Mouse (Mus musculus): ENCODE data around the gene Ikbke. TPM values are rescaled to one million over a fixed set of nuclear protein-coding genes. Genes with fewer than 3 reads are reported as not detected.

Ikbke gene
- polyA plus RNA-seq, 1 experiment from 2014 or later, result 1.3 TPM

GRCm38 (mm10) chr1:131246433-131247395, 32.7 kb downstream of the Ikbke start:
- WGBS, result 12% methylated on average over 7 of the region's 7 CpGs
- Histone ChIP-seq H3K4me2 (replicated peaks) (no peak overlapping the region), H3K27me3 (peaks cover 64% of the 10 kb centered on the region), H3K9me3 (no peaks in the 10 kb centered on the region), H3K27ac (replicated peaks) (no peak overlapping the region), H3K36me3 (no peaks in the 10 kb centered on the region), H3K4me3 (no peak overlapping the region), H3K9ac (replicated peaks) (no peak overlapping the region; the same call in 1 of the 2 replicates), H3K4me1 (peaks cover 15% of the 10 kb centered on the region)
- 0 out of 2 replicates have a peak, but pooled peaks have one; percentile 3 for ATAC-seq (ENCODE audit: low FRiP score, low read depth)

- no peak overlapping the region for H3K9ac ChIP-seq (replicated peaks)
- WGBS, result 10% methylated on average over 9 of the region's 9 CpGs
- peaks cover 70% of the 10 kb centered on the region for H3K27me3 ChIP-seq
- H3K36me3 ChIP-seq, result no peaks in the 10 kb centered on the region
- H3K4me3 ChIP-seq, result peak overlapping the region; percentile 63; the same call in 1 of the 2 replicates
- H3K9me3 ChIP-seq, result no peaks in the 10 kb centered on the region
- no peak overlapping the region for H3K27ac ChIP-seq (replicated peaks)
- peaks cover 15% of the 10 kb centered on the region for H3K4me1 ChIP-seq
- peak; percentile 51 for ATAC-seq (ENCODE audit: low FRiP score, low read depth)
- H3K4me2 ChIP-seq (replicated peaks), result peak overlapping the region; percentile 95
Observed at GRCm38 (mm10) chr1:131245926-131246325, 33.5 kb downstream of the Ikbke start.

- WGBS, result 1% methylated on average over 53 of the region's 60 CpGs
- H3K9me3 ChIP-seq, result no peaks in the 10 kb centered on the region
- peak; percentile 69 for ATAC-seq (ENCODE audit: low FRiP score, low read depth)
- peaks cover 73% of the 10 kb centered on the region for H3K27me3 ChIP-seq
- H3K36me3 ChIP-seq, result no peaks in the 10 kb centered on the region
- peak within 1 kb of the TSS; percentile 69 for H3K9ac ChIP-seq (replicated peaks)
- peaks cover 17% of the 10 kb centered on the region for H3K4me1 ChIP-seq
- peak within 1 kb of the TSS; percentile 63 for H3K4me3 ChIP-seq
- peak within 1 kb of the TSS; percentile 95 for H3K4me2 ChIP-seq (replicated peaks)
- no peak within 1 kb of the TSS for H3K27ac ChIP-seq (replicated peaks)
Observed at GRCm38 (mm10) chr1:131245089-131245856, 34.1 kb downstream of the Ikbke start, which contains the start of gene Rassf5. Gene Rassf5, minus strand, starts transcription at chr1:131245258.

GRCm38 (mm10) chr1:131244536-131245088, 34.8 kb downstream of the Ikbke start:
- peak overlapping the region; percentile 95 for H3K4me2 ChIP-seq (replicated peaks)
- H3K36me3 ChIP-seq, result no peaks in the 10 kb centered on the region
- under 1% methylated on average over 57 of the region's 57 CpGs for WGBS
- H3K27ac ChIP-seq (replicated peaks), result no peak overlapping the region
- H3K27me3 ChIP-seq, result peaks cover 73% of the 10 kb centered on the region
- peaks cover 23% of the 10 kb centered on the region for H3K4me1 ChIP-seq
- no peaks in the 10 kb centered on the region for H3K9me3 ChIP-seq
- peak overlapping the region; percentile 63 for H3K4me3 ChIP-seq
- H3K9ac ChIP-seq (replicated peaks), result peak overlapping the region; percentile 69
- ATAC-seq (ENCODE audit: low FRiP score, low read depth), result peak; percentile 31; the same call in 1 of the 2 replicates

- H3K36me3 ChIP-seq, result no peaks in the 10 kb centered on the region
- H3K27ac ChIP-seq (replicated peaks), result no peak overlapping the region
- no peak overlapping the region for H3K9ac ChIP-seq (replicated peaks)
- peaks cover 23% of the 10 kb centered on the region for H3K4me1 ChIP-seq
- H3K9me3 ChIP-seq, result no peaks in the 10 kb centered on the region
- peaks cover 67% of the 10 kb centered on the region for H3K27me3 ChIP-seq
- no peak for ATAC-seq (ENCODE audit: low FRiP score, low read depth)
- no peak overlapping the region for H3K4me2 ChIP-seq (replicated peaks)
- no peak overlapping the region for H3K4me3 ChIP-seq
- 61% methylated on average over 6 of the region's 6 CpGs for WGBS
Observed at GRCm38 (mm10) chr1:131242956-131243355, 36.5 kb downstream of the Ikbke start.

DNA sequence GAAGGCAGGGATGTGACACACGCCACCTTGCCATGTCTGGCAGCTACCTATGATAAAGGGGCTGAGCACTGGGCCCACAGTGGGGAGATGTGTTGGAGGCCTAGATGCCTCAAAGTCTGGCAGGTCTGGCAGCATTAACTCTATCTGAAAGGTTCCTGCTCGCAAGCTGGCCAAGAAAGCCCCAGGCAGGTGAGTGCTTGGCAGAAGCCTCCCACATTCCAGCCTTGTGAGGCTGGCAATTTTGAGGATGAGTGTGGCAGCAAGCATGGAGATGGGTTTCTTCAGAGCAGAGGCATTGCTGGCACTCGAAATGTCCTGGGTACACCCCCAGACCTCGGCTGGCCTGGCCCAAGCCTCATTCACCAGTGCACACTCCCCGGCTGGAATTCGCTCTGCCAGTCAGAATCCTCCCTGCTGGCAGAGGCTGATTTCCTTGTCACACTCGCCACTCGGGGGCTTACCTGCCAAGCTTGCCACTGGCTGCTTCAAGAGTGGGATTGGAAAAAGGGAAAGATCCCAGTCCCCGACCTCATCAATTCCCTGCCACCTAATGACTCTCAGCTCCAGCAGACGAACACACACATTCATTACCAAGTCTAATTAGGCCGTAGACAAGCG, 39.7 kb downstream of the Ikbke start:
- peaks cover 11% of the 10 kb centered on the region for H3K4me1 ChIP-seq
- H3K4me3 ChIP-seq, result no peak overlapping the region
- no peaks in the 10 kb centered on the region for H3K36me3 ChIP-seq
- H3K4me2 ChIP-seq (replicated peaks), result no peak overlapping the region
- H3K9ac ChIP-seq (replicated peaks), result no peak overlapping the region
- peaks cover 41% of the 10 kb centered on the region for H3K27me3 ChIP-seq
- no peak for ATAC-seq (ENCODE audit: low FRiP score, low read depth)
- 56% methylated on average over 12 of the region's 12 CpGs for WGBS
- H3K27ac ChIP-seq (replicated peaks), result no peak overlapping the region
- no peaks in the 10 kb centered on the region for H3K9me3 ChIP-seq

DNA sequence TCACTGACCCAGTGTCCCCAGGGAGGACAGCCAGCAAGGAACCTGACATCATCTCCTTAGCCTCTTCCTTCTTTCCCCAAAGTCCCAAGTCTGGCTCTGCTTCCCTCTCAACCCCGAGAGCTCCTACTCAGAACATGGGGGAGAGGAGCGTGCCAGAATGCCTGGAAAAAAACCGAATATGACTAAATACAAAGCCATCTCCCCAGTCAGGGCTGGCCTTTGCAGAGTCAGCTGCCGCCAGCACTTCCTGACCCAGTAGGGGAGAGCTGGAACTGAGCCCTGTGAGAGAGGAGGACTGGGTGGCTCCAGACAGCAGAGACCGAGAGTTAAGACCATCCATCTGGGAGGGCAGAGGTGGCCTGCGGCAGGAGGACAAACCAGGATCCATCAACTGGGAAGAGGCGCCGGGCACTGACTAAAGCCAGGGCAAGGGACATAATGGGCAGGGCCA, 40.5 kb downstream of the Ikbke start:
- H3K27ac ChIP-seq (replicated peaks), result no peak overlapping the region

GRCm38 (mm10) chr1:131236077-131236476, 43.3 kb downstream of the Ikbke start:
- WGBS, result 69% methylated on average over 7 of the region's 7 CpGs
- no peak for ATAC-seq (ENCODE audit: low FRiP score, low read depth)
- H3K36me3 ChIP-seq, result no peaks in the 10 kb centered on the region
- H3K9me3 ChIP-seq, result no peaks in the 10 kb centered on the region
- peaks cover 8% of the 10 kb centered on the region for H3K4me1 ChIP-seq
- H3K4me2 ChIP-seq (replicated peaks), result no peak overlapping the region
- no peak overlapping the region for H3K9ac ChIP-seq (replicated peaks)
- no peak overlapping the region for H3K27ac ChIP-seq (replicated peaks)
- no peak overlapping the region for H3K4me3 ChIP-seq
- H3K27me3 ChIP-seq, result peaks cover 7% of the 10 kb centered on the region

More for the DNA sequence above, 40.5 kb downstream of the Ikbke start:
- Histone ChIP-seq H3K27me3 (peaks cover 34% of the 10 kb centered on the region), H3K36me3 (no peaks in the 10 kb centered on the region), H3K9ac (replicated peaks) (no peak overlapping the region), H3K4me2 (replicated peaks) (no peak overlapping the region), H3K4me1 (peaks cover 8% of the 10 kb centered on the region), H3K9me3 (no peaks in the 10 kb centered on the region), H3K4me3 (no peak overlapping the region)
- 73% methylated on average over 8 of the region's 8 CpGs for WGBS
- no peak for ATAC-seq (ENCODE audit: low FRiP score, low read depth)

DNA sequence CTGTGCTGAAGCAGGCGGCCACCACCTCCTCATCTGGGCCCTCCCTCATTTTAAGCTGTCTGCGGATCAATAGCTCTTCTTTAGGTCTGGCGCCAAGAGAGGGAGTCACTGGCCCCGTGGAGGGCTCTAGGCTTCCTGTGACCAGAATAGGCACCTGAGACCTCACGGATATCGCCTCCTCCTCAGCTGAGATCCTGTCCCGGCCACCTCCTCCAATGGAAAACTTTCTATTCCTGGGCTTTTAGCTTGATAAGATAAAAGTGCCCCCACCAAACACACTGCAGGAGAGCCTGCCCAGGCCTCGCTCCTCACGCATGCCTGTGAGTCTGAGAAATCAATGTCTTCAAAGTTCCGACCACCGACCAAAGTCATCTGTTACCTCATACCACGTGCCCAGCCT, 45.9 kb downstream of the Ikbke start:
- no peak overlapping the region for H3K4me2 ChIP-seq (replicated peaks)
- 68% methylated on average over 12 of the region's 12 CpGs for WGBS
- H3K4me1 ChIP-seq, result no peaks in the 10 kb centered on the region
- no peak for ATAC-seq (ENCODE audit: low FRiP score, low read depth)
- no peaks in the 10 kb centered on the region for H3K9me3 ChIP-seq
- H3K9ac ChIP-seq (replicated peaks), result no peak overlapping the region
- no peak overlapping the region for H3K4me3 ChIP-seq
- no peak overlapping the region for H3K27ac ChIP-seq (replicated peaks)
- 0 out of 2 replicates have a peak, but pooled peaks cover 3% of the 10 kb centered on the region for H3K27me3 ChIP-seq
- H3K36me3 ChIP-seq, result no peaks in the 10 kb centered on the region

DNA sequence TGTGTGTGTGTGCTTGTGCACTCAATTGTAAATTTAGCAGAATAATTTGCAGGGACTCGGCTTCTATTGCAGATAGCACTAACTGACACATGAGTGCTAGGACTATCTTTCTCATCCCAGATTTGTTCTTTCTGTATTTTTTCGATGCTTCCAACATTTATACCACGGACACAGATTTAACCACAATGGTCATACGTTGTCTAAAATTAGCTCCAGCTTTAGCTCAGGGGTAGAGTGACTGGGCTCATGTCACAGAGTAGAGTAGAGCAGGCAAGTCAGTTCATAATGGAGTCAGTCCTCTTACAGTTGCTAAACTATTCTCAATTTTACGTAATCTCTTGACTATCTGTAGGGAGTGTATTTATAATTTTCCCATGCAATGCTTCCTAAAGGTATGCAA, 50.7 kb downstream of the Ikbke start:
- Histone ChIP-seq H3K36me3 (no peaks in the 10 kb centered on the region), H3K9ac (replicated peaks) (no peak overlapping the region), H3K27ac (replicated peaks) (no peak overlapping the region), H3K4me3 (no peak overlapping the region), H3K4me2 (replicated peaks) (no peak overlapping the region), H3K9me3 (no peaks in the 10 kb centered on the region), H3K27me3 (no peaks in the 10 kb centered on the region), H3K4me1 (no peaks in the 10 kb centered on the region)
- no peak for ATAC-seq (ENCODE audit: low FRiP score, low read depth)
- 89% methylated on average over 5 of the region's 5 CpGs for whole genome bisulfite sequencing

DNA sequence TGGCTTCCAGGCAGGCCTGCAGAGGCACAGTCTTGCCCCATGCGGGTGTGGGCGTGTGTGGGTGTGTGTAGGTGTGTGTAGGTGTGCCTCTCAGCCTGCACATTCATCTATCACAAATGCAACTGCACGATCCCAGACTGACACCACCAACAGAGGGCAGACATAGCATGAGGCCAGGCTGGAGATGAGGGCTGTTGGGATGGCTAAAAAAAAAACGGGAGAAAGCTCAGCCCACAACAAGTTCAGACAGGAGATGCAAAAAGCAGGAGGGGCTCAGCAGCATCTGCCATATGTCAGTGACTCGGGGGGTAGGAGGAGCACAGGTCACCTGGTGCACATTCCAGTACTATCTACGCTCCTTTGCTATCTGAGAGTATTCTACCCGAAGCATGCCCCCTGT, 51.2 kb downstream of the Ikbke start:
- H3K4me2 ChIP-seq (replicated peaks), result no peak overlapping the region
- H3K4me3 ChIP-seq, result no peak overlapping the region
- H3K27me3 ChIP-seq, result no peaks in the 10 kb centered on the region
- no peak for ATAC-seq (ENCODE audit: low FRiP score, low read depth)
- 82% methylated on average over 7 of the region's 7 CpGs for WGBS
- no peak overlapping the region for H3K9ac ChIP-seq (replicated peaks)
- no peaks in the 10 kb centered on the region for H3K4me1 ChIP-seq
- no peak overlapping the region for H3K27ac ChIP-seq (replicated peaks)
- no peaks in the 10 kb centered on the region for H3K36me3 ChIP-seq
- H3K9me3 ChIP-seq, result no peaks in the 10 kb centered on the region

All from midbrain, embryonic 12.5 days (tissue).